Mouse (Mus musculus): ENCODE results near the gene Bri3.

- TF ChIP-seq POLR2A (IDR thresholded peaks at IDR 0.05; ENCODE audit: insufficient read depth, low read depth, low read length) (no peak), CTCF (IDR thresholded peaks at IDR 0.05; ENCODE audit: insufficient read depth, low read depth, low read length) (no peak)
Observed at GRCm38 (mm10) chr5:144258687-144259086, 14.4 kb downstream of the Bri3 start.
